Mouse (Mus musculus) limb, embryonic 14.5 days (tissue): ENCODE results near the gene Cys1. TPM values are rescaled to one million over a fixed set of nuclear protein-coding genes. Genes with fewer than 3 reads are reported as not detected.

Source experiments
- ATAC-seq: fragments of 200-750 bp; cut with Nextera tagmentation; 2 replicates; pipeline ENCODE4 v1.8.0; 2017; ENCODE audit warnings: low read depth, moderate number of reproducible peaks, moderate TSS enrichment; ENCODE audit not compliant: low FRiP score
- DNase-seq: peaks from one replicate; pipeline ENCODE4 v3.0.0-alpha.2; 2015; ENCODE audit warnings: low spot score
- H3K27ac ChIP-seq: fragments of 300-500 bp; sonication (generic); replicated peaks from 2 replicates; pipeline ENCODE4 v1.5.1; 2014; ENCODE audit warnings: low read depth, mild to moderate bottlenecking, low read length, moderate library complexity, mixed read lengths
- H3K27me3 ChIP-seq: fragments of 300-500 bp; sonication (generic); 2 replicates; pipeline ENCODE4 v1.6.1; 2014; ENCODE audit warnings: low read length, mixed read lengths; ENCODE audit not compliant: control insufficient read depth, insufficient read depth
- H3K36me3 ChIP-seq: fragments of 300-500 bp; sonication (generic); 2 replicates; pipeline ENCODE4 v1.6.1; 2014; ENCODE audit warnings: mild to moderate bottlenecking, low read length, moderate library complexity, mixed read lengths; ENCODE audit not compliant: control insufficient read depth, insufficient read depth
- H3K4me1 ChIP-seq: fragments of 300-500 bp; sonication (generic); 2 replicates; pipeline ENCODE4 v1.6.1; 2014; ENCODE audit warnings: antibody characterized with exemption, low read length, mixed read lengths; ENCODE audit not compliant: control insufficient read depth, insufficient read depth
- H3K4me2 ChIP-seq: fragments of 300-500 bp; sonication (generic); replicated peaks from 2 replicates; pipeline ENCODE4 v1.6.1; 2014; ENCODE audit warnings: low read depth, mild to moderate bottlenecking, low read length, moderate library complexity; ENCODE audit not compliant: severe bottlenecking
- H3K4me3 ChIP-seq: fragments of 300-500 bp; sonication (generic); replicated peaks from 2 replicates; pipeline ENCODE4 v1.5.1; 2014; ENCODE audit warnings: low read length
- H3K9ac ChIP-seq: fragments of 300-500 bp; sonication (generic); 2 replicates; pipeline ENCODE4 v1.6.1; 2014; ENCODE audit warnings: mild to moderate bottlenecking, low read depth, low read length, moderate library complexity; ENCODE audit not compliant: severe bottlenecking
- H3K9me3 ChIP-seq: fragments of 300-500 bp; sonication (generic); 2 replicates; pipeline ENCODE4 v1.6.1; 2016; ENCODE audit warnings: low read length; ENCODE audit not compliant: control insufficient read depth
- POLR2A ChIP-seq: fragments of 200-500 bp; IDR thresholded peaks from 2 replicates; pipeline ENCODE4 v1.8.0; 2012; ENCODE audit warnings: inconsistent platforms, mild to moderate bottlenecking, moderate library complexity, borderline replicate concordance; ENCODE audit not compliant: insufficient read depth, insufficient read length; ENCODE audit errors: extremely low read depth
- WGBS: fragments of 180-500 bp; shearing (Covaris S2); extraction: QIAGEN DNeasy Blood & Tissue Kit; methylation state at CpG from one replicate; pipeline ENCODE4 v1.1.7; 2014; 5-methylcytosine and 5-hydroxymethylcytosine counted together
- polyA plus RNA-seq, 2 experiments: library from polyadenylated mRNA; depleted of rRNA in 1 of 2; stranded (reverse) in 1 of 2; unstranded in 1 of 2; fragments of >200 nt; fragmentation: Nextera tagmentation in 1 of 2; extraction: Ambion mirVana in 1 of 2; gene quantifications; 2 replicates each; pipeline versions ENCODE4 v1.2.1 to v1.2.3; 2012 to 2014

Gene Cys1
- polyA plus RNA-seq, 2 experiments: 8.9 to 11.3 TPM

- no peak for ATAC-seq
- no peak for DNase-seq
- peaks cover 23% of the 10 kb centered on the region for H3K4me1 ChIP-seq
- peaks cover 48% of the 10 kb centered on the region for H3K36me3 ChIP-seq
- TF ChIP-seq POLR2A: no peak
- no peaks in the 10 kb centered on the region for H3K9me3 ChIP-seq
- no peak overlapping the region for H3K4me3 ChIP-seq
- no peaks in the 10 kb centered on the region for H3K27me3 ChIP-seq
- H3K4me2 ChIP-seq: no peak overlapping the region
- no peak overlapping the region for H3K27ac ChIP-seq
- no peak overlapping the region for H3K9ac ChIP-seq
- WGBS: 87% methylated on average over 16 of the region's 16 CpGs
These were observed 27.3 kb downstream of the Cys1 start for GRCm38 (mm10) chr12:24654065-24654862.

- WGBS: 2% methylated on average over 34 of the region's 36 CpGs
- Histone ChIP-seq H3K4me1 (peaks cover 19% of the 10 kb centered on the region), H3K36me3 (peaks cover 35% of the 10 kb centered on the region), H3K4me2 (peak overlapping the region; percentile 75), H3K27me3 (no peaks in the 10 kb centered on the region), H3K27ac (peak overlapping the region; percentile 95), H3K9me3 (no peaks in the 10 kb centered on the region), H3K4me3 (peak overlapping the region; percentile 67), H3K9ac (peak overlapping the region; percentile 83)
- TF ChIP-seq POLR2A: no peak
- peak; percentile 81 for ATAC-seq
- peak; percentile 90 for DNase-seq
These were observed 29.8 kb downstream of the Cys1 start for GRCm38 (mm10) chr12:24651642-24652342.

GRCm38 (mm10) chr12:24651063-24651557 lies 30.5 kb downstream of the Cys1 start, which contains the start of gene Klf11:
TSS of gene Klf11 (plus strand) at chr12:24651274.
- ATAC-seq: peak; percentile 96
- Histone ChIP-seq H3K9ac (peak within 1 kb of the TSS; percentile 83), H3K9me3 (no peaks in the 10 kb centered on the region), H3K27me3 (no peaks in the 10 kb centered on the region), H3K4me2 (peak within 1 kb of the TSS; percentile 75), H3K27ac (peak within 1 kb of the TSS; percentile 95), H3K4me3 (peak within 1 kb of the TSS; percentile 67), H3K36me3 (peaks cover 28% of the 10 kb centered on the region), H3K4me1 (peaks cover 15% of the 10 kb centered on the region)
- no peak for TF ChIP-seq POLR2A
- DNase-seq: peak; percentile 97
- 0% methylated on average over 43 of the region's 68 CpGs for WGBS

DNA sequence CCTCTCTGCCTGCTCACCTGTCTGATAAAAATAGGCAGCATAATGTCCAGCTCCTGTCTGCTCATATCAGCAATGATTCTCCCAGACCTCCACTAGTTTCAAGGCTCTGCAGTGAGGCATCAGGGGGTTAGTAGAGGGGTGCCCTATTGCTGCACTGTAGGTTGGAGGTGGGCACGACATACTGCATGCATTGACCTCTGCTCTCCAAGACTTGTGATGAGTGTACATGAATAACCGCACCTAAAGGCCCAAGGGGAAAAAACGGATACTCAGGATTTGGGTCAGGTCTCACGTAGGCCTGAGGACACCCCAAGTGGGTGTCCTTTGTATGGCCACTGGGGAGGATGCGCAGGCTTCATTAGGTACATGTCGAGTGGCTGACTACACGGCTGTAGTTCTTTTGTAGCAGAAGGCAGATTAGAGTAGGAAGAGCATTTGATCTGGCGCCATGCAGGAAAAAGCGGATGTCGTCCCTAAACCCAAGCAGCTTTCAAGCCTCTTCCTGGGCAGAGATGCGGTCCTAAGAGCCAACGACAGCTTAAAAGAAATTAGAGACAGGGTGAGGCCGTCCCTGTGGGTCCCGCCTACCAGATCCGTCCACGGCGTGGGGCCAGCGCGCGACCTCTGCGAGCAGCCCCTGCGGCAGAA lies 31.1 kb downstream of the Cys1 start:
- ATAC-seq: no peak
- 9% methylated on average over 22 of the region's 22 CpGs for WGBS
- peak overlapping the region; percentile 70 for H3K27ac ChIP-seq

DNA sequence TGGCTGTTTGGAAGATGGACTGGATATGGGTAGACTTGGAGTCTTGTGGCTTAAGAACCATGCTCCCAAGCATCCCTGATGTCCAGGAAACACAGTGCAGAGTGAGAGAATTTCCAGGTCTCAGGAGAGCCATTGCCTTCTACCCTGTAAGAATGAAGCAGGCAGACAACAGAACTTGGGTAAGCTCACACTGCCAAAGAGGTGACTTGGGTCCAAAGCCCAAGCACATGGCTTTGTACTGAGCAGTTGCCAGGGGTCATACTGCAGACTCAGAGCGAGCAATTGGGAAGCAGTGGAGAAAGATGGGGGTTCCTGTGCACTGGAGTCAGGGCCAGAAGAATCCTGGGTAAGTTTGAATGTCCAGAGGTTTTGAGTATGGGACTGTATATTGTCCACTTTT lies 33.5 kb downstream of the Cys1 start:
- Histone ChIP-seq H3K27ac (no peak overlapping the region), H3K4me1 (peaks cover 13% of the 10 kb centered on the region), H3K36me3 (no peaks in the 10 kb centered on the region), H3K9me3 (no peaks in the 10 kb centered on the region), H3K27me3 (no peaks in the 10 kb centered on the region), H3K9ac (no peak overlapping the region), H3K4me3 (no peak overlapping the region), H3K4me2 (no peak overlapping the region)
- 59% methylated on average over 1 of the region's 1 CpGs for WGBS
- TF ChIP-seq POLR2A: no peak
- no peak for DNase-seq
- ATAC-seq: no peak

More for the DNA sequence above, 31.1 kb downstream of the Cys1 start:
- peaks cover 13% of the 10 kb centered on the region for H3K4me1 ChIP-seq
- DNase-seq: no peak
- peak overlapping the region; percentile 75 for H3K4me2 ChIP-seq
- H3K36me3 ChIP-seq: peaks cover 23% of the 10 kb centered on the region
- no peaks in the 10 kb centered on the region for H3K9me3 ChIP-seq
- TF ChIP-seq POLR2A: peak; percentile 47; the same call in 1 of the 2 replicates
- H3K4me3 ChIP-seq: peak overlapping the region; percentile 67
- H3K9ac ChIP-seq: peak overlapping the region; percentile 62
- no peaks in the 10 kb centered on the region for H3K27me3 ChIP-seq
